Mouse (Mus musculus) heart, embryonic 14.5 days (tissue): ENCODE results near the gene Phf2. TPM values are rescaled to one million over a fixed set of nuclear protein-coding genes. Genes with fewer than 3 reads are reported as not detected.
A peak's percentile ranks its signal among the peaks of the same experiment; 100 is the strongest.

Experiments
- ATAC-seq: fragments of 200-750 bp; cut with Nextera tagmentation; 2 replicates; pipeline ENCODE4 v1.8.0; 2017; ENCODE audit warnings: low read depth, moderate TSS enrichment; ENCODE audit not compliant: insufficient number of reproducible peaks, insufficient read depth, low FRiP score
- H3K27ac ChIP-seq, 2 experiments: fragments of 200-500 bp in 1 of 2; fragments of 300-500 bp in 1 of 2; sonication (generic) in 1 of 2; replicated peaks in 1 of 2; 2 replicates each; pipeline ENCODE4 v1.5.1; 2012 to 2014; ENCODE audit warnings: low read depth in 2 of 2, low read length in 2 of 2, control low read depth in 1 of 2, mild to moderate bottlenecking in 1 of 2, mixed read lengths in 1 of 2; ENCODE audit not compliant: control insufficient read depth in 1 of 2, insufficient read depth in 1 of 2
- H3K27me3 ChIP-seq: fragments of 300-500 bp; sonication (generic); 2 replicates; pipeline ENCODE4 v1.6.1; 2014; ENCODE audit warnings: mild to moderate bottlenecking, low read length, control low read depth; ENCODE audit not compliant: control insufficient read depth, insufficient read depth
- H3K36me3 ChIP-seq: fragments of 300-500 bp; sonication (generic); 2 replicates; pipeline ENCODE4 v1.6.1; 2014; ENCODE audit warnings: mild to moderate bottlenecking, control low read depth, low read length, mixed read lengths; ENCODE audit not compliant: control insufficient read depth, insufficient read depth
- H3K4me1 ChIP-seq, 2 experiments: fragments of 200-500 bp in 1 of 2; fragments of 300-500 bp in 1 of 2; sonication (generic) in 1 of 2; 2 replicates each; pipeline ENCODE4 v1.6.1; 2012 to 2014; ENCODE audit warnings: low read length in 2 of 2, control low read depth in 1 of 2, mixed read lengths in 1 of 2; ENCODE audit not compliant: control insufficient read depth in 2 of 2, insufficient read depth in 2 of 2
- H3K4me2 ChIP-seq: fragments of 300-500 bp; sonication (generic); 2 replicates; pipeline ENCODE4 v1.6.1; 2014; ENCODE audit warnings: mild to moderate bottlenecking, low read length
- H3K4me3 ChIP-seq, 2 experiments: fragments of 200-500 bp in 1 of 2; fragments of 300-500 bp in 1 of 2; sonication (generic) in 1 of 2; 2 replicates each; pipeline ENCODE4 v1.5.1; 2012 to 2014; ENCODE audit warnings: low read length in 2 of 2, mild to moderate bottlenecking in 2 of 2, control low read depth in 1 of 2, low read depth in 1 of 2, moderate library complexity in 1 of 2; ENCODE audit not compliant: control insufficient read depth in 1 of 2, insufficient read depth in 1 of 2
- H3K9ac ChIP-seq: fragments of 300-500 bp; sonication (generic); 2 replicates; pipeline ENCODE4 v1.6.1; 2014; ENCODE audit warnings: mild to moderate bottlenecking, low read length
- H3K9me3 ChIP-seq: fragments of 300-500 bp; sonication (generic); 2 replicates; pipeline ENCODE4 v1.6.1; 2016; ENCODE audit warnings: low read length, control low read depth; ENCODE audit not compliant: control insufficient read depth
- WGBS: fragments of 180-500 bp; shearing (Covaris S2); extraction: QIAGEN DNeasy Blood & Tissue Kit; methylation state at CpG from one replicate; pipeline ENCODE4 v1.1.7; 2014; 5-methylcytosine and 5-hydroxymethylcytosine counted together
- polyA plus RNA-seq: library from polyadenylated mRNA; unstranded; fragments of >200 nt; fragmentation: Nextera tagmentation; extraction: Ambion mirVana; gene quantifications from 2 replicates; pipeline ENCODE4 v1.2.1, GENCODE M21; 2014

The Phf2 gene
- polyA plus RNA-seq, 1 experiment from 2014 or later: 5.9 TPM

DNA sequence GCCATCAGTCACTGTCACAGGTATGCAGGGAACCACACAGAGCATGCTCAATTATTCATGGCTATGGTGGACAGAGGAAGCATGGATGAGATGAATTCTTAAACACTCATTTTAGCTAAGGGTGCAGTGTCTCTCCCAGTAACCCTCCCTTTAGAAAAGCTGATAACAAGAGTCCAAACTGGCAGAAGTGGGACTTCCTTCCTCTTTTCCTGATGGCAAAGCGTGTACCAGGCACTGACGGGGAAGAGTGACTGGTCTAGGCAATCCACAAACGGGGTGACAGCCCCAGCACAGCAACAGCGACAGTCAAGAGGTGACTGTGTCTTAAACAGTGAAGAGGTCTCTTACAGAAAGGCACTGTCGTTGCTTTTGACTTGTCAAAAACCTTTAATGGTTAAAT is 24.5 kb upstream of the Phf2 start:
- Histone ChIP-seq H3K9ac (no peak overlapping the region), H3K27ac (no peak overlapping the region), H3K4me3 (no peak overlapping the region), H3K27me3 (no peaks in the 10 kb centered on the region), H3K9me3 (no peaks in the 10 kb centered on the region), H3K4me2 (no peak overlapping the region), H3K4me1 (no peaks in the 10 kb centered on the region), H3K36me3 (peaks cover 93% of the 10 kb centered on the region)
- 79% methylated on average over 5 of the region's 5 CpGs for WGBS
- no peak for ATAC-seq

DNA sequence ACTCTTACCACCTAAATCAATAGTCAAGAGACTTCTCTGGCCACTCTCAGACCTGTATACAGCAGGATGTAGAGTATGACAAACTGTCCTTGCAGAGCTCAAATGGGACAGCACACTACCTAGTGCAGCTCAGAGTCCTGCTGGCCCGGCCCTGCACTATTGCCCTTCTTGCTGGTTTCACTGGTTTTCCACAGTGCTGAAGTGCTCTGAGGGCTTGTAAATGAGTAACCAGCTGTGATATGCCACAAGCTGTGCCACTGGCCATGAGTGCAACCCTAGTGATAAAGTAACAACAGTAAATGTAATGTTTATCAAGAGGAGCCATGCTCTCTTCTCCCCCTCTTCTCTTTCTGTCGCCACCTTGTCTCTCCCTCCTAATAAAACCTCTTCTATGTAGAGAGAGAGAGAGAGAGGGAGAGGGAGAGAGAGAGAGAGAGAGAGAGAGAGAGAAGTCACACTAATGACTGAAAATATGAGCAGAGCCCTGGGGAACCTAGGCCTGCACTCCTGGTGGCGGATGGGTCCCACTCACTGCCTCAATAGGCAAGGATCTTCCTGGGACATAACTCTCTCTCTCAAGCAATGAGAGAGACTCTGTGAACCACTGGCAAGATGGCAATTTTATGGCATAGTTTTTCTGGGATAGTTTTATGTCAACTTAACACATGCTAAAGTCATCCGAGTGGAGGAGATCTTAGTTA is 19.5 kb upstream of the Phf2 start:
- H3K27me3 ChIP-seq: no peaks in the 10 kb centered on the region
- 74% methylated on average over 4 of the region's 4 CpGs for WGBS

DNA sequence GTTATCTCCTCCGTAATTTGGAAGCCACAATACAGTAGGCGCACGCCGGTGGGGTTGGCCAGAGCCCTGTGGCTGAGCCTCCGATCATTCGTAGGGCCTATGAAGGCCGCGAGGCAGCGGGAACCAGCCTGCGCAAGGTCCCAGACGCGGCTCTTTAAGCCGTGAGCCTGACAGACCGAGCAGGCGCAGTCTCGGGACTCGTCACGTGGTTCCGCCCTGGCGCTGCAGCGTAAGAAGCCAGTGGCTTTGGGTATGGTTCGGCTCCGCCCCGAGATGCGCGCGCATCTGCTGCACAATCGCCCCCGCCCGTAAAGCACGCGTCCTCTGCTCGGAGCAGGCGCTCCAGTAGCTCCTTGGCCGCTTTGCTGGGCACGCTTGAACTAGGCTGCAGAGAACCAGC is 7.6 kb upstream of the Phf2 start:
- under 1% methylated on average over 36 of the region's 36 CpGs for WGBS
- ATAC-seq: peak; percentile 97
- H3K27me3 ChIP-seq: no peaks in the 10 kb centered on the region

More for the DNA sequence above, 19.5 kb upstream of the Phf2 start:
- Histone ChIP-seq H3K9ac (no peak overlapping the region), H3K36me3 (peaks cover 95% of the 10 kb centered on the region), H3K4me1 (no peaks in the 10 kb centered on the region), H3K9me3 (no peaks in the 10 kb centered on the region), H3K4me2 (no peak overlapping the region), H3K4me3 (no peak overlapping the region), H3K27ac (no peak overlapping the region)
- ATAC-seq: no peak; the same call in 1 of the 2 replicates

DNA sequence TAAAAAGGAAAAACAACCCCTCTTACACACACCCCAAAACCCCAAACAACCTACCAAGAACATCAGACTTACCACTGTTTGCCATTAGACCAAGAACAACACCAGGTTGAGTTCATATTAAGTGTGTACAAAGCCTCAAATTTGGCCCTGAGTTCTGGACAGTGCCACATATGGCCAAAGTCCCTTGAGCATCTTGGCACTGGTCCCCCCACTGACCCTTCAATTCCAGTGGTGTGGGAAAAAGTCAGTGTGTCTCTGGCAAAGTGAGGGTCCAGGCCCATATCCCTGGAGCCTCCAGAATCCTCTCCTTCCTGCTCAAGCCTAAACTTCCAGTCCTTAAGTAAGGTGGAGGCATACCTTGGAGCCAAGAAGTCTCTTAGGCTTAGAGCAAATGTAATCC is 6.9 kb upstream of the Phf2 start:
- H3K9me3 ChIP-seq: no peaks in the 10 kb centered on the region
- H3K4me3 ChIP-seq: peak overlapping the region in 1 of 2 experiments; percentile 37; a peak in 2 of 4 replicates
- H3K4me2 ChIP-seq: peak overlapping the region; percentile 75
- H3K27ac ChIP-seq: peak overlapping the region; percentile 79 to 86; a peak in 3 of 4 replicates
- no peak for ATAC-seq
- H3K9ac ChIP-seq: peak overlapping the region; percentile 84
- no peaks in the 10 kb centered on the region for H3K27me3 ChIP-seq
- H3K4me1 ChIP-seq: peaks cover 4 to 22% of the 10 kb centered on the region in 2 experiments; a peak in 3 of 4 replicates
- peaks cover 32% of the 10 kb centered on the region for H3K36me3 ChIP-seq

More for the DNA sequence above, 7.6 kb upstream of the Phf2 start:
- Histone ChIP-seq H3K9ac (peak overlapping the region; percentile 84), H3K27ac (peak overlapping the region; percentile 79 to 86), H3K36me3 (peaks cover 37% of the 10 kb centered on the region), H3K9me3 (no peaks in the 10 kb centered on the region), H3K4me1 (peaks cover 2 to 20% of the 10 kb centered on the region in 2 experiments; a peak in 3 of 4 replicates), H3K4me3 (peak overlapping the region; percentile 37 to 44), H3K4me2 (peak overlapping the region; percentile 75)

DNA sequence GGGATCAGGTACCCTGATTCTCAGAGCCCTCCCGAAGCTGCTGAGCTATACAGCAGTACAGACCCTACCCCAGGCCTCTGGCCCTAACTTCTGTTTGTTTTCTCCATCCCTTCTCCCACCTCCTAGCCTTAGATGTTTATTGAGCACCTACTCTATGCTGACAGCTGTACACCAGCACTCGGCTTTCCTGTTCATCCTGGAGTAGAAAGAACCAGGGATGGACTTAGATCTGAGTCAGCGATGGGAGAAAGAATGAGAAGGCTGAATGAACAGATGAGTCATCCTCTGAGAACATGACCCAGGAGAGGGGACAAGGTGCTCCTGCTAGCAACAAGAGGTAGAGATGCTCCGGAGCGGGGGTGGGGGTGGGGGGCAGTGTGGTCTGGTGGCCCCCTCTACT is 1.8 kb upstream of the Phf2 start:
- Histone ChIP-seq H3K9ac (no peak overlapping the region), H3K4me1 (peaks cover 25 to 43% of the 10 kb centered on the region in 2 experiments), H3K4me2 (no peak overlapping the region), H3K27me3 (no peaks in the 10 kb centered on the region), H3K4me3 (no peak overlapping the region), H3K9me3 (no peaks in the 10 kb centered on the region), H3K27ac (no peak overlapping the region), H3K36me3 (0 out of 2 replicates have a peak, but pooled peaks cover 4% of the 10 kb centered on the region)
- 61% methylated on average over 3 of the region's 5 CpGs for WGBS
- no peak for ATAC-seq

DNA sequence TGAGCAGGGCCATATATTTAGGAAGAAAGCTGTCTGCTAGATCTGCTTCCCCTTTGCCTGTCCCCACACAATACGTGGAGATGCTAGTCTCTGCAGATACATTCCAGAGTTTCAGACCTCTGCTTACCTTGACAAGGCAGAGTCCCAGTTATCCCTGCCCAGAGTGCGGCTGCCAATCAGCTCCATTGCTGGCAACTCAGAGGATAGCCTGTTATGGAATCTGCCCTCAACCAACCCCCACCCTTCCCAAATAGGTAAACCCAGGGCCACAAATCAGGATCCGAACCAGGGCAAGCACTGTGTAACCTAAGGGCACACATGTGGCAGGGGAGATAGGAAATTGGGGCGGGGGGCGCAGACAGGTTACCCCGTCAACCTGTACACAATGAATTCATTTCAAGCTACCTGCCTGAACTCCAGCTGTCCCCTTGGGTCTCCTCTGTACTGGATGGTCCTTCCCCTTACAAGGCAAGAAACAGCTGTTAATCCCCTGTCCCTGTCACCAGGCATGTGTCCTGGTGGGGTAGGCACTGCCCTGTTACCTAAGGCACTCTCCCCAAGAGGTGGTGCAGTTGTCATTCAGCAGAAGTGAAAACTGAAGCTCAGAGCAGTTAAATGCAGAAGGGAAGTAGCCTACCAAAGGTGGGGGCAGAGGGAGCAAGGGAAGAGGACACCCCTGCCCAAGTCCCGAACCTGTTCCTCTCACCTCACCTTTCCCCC is 1.1 kb upstream of the Phf2 start:
- 0 out of 2 replicates have a peak, but pooled peaks cover 4% of the 10 kb centered on the region for H3K36me3 ChIP-seq
- ATAC-seq: no peak
- 62% methylated on average over 7 of the region's 7 CpGs for WGBS
- H3K4me3 ChIP-seq: peak overlapping the region; percentile 88 to 89
- H3K9me3 ChIP-seq: no peaks in the 10 kb centered on the region
- H3K4me1 ChIP-seq: peaks cover 25 to 43% of the 10 kb centered on the region in 2 experiments
- H3K27ac ChIP-seq: peak overlapping the region in 1 of 2 experiments; percentile 86; a peak in 1 of 4 replicates
- H3K9ac ChIP-seq: peak overlapping the region; percentile 97
- H3K27me3 ChIP-seq: no peaks in the 10 kb centered on the region
- peak overlapping the region; percentile 89 for H3K4me2 ChIP-seq

DNA sequence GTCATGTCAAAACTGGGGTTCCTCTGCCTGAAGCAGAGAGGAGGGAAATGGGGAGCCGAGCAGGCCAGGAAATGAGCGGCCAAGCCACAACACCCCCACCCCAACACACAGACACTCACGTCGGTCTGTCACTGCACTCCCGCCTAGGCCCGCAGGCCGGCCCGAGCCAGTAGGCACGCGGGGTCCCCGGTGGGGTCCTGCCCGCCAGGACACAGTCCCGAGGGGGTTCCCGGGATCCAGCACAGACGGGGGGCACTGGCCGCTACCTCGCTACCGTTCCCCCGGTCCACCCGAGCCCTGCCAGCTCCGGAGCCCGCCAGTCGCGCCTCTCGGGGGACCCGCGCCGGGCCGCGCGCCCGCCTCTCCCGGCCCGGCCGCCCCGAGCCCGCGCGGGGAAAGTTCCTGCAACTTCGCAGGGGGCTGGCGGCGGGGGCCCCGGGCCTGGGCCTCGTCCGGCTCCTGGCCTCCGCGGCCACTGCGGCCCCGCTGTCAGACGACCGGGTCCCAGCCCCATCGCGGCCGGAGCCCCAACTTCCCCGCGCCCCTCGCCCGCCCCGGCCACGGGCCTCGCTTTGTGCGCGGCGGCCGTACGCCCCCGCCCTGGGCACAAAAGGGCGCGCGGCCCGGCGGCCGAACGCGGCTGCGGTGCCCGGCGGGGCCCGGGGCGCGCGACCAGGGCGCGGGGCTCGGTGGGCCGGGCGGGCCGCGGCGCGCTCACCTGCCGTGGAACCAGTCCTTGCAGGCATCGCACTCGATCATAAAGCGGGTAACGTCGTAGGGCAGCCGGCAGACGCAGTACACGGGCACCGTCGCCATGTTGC is 759 bp downstream of the Phf2 start:
- WGBS: under 1% methylated on average over 85 of the region's 102 CpGs
- no peaks in the 10 kb centered on the region for H3K27me3 ChIP-seq
- H3K36me3 ChIP-seq: no peaks in the 10 kb centered on the region
- peak overlapping the region; percentile 71 for H3K4me2 ChIP-seq
- H3K9ac ChIP-seq: peak overlapping the region; percentile 97
- peak; percentile 27 for ATAC-seq
- H3K4me1 ChIP-seq: peaks cover 25 to 38% of the 10 kb centered on the region in 2 experiments
- H3K4me3 ChIP-seq: peak overlapping the region; percentile 88 to 92
- peak overlapping the region; percentile 81 to 86 for H3K27ac ChIP-seq
- no peaks in the 10 kb centered on the region for H3K9me3 ChIP-seq
